In the genomic region with DNA sequence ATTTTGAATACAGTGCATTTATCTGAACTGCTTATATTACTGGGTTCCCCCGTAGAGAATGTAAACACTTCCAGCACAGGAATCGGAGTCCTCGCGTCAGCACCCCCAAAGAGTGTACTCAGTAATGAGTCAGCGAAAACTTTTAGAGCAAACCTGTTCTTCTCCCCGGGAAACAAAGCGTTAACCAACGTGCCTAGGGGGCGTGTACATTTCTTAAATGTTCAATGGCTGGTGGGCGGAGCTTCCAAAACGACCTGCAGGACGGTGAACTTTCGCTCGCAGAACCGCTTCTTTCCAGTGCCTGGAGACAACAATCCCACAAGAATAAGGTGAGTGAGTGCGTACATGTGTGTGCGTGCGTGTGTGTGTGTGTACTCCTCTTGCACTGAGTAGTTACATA, we compare ENCODE assay signal across 8 mouse cellular contexts. TPM values are rescaled to one million over a fixed set of nuclear protein-coding genes. Genes with fewer than 3 reads are reported as not detected.
DNase-seq lines count a peak whose midpoint lies in the region; ATAC-seq and TF ChIP-seq lines count a peak whose summit lies in the region.

No protein-coding gene starts in this region.

- WGBS in forebrain, postnatal 0 days: under 1% methylated on average over 18 of the region's 18 CpGs
- WGBS in liver, embryonic 13.5 days (ENCODE audit: insufficient replicate concordance): under 1% methylated on average over 18 of the region's 18 CpGs
- under 1% methylated on average over 18 of the region's 18 CpGs for WGBS in stomach, postnatal 0 days

- H3K9ac ChIP-seq in forebrain, postnatal 0 days: peak overlapping the region; percentile 2; the same call in 1 of the 2 replicates
- H3K9ac ChIP-seq in liver, embryonic 13.5 days: peak overlapping the region; percentile 64
- H3K9ac ChIP-seq in stomach, postnatal 0 days (ENCODE audit: low read length): peak overlapping the region; percentile 70

- H3K9me3 ChIP-seq in forebrain, postnatal 0 days (ENCODE audit: low read length): no peaks in the 10 kb centered on the region
- no peaks in the 10 kb centered on the region for H3K9me3 ChIP-seq in liver, embryonic 13.5 days (replicated peaks)
- no peaks in the 10 kb centered on the region for H3K9me3 ChIP-seq in stomach, postnatal 0 days (ENCODE audit: control insufficient read depth, low read length)

- intact Hi-C loops in gastrocnemius, postnatal 36 days (cut with DNase I): no loop called here

- H3K27me3 ChIP-seq in forebrain, postnatal 0 days (ENCODE audit: insufficient read depth, low read length): no peaks in the 10 kb centered on the region
- no peaks in the 10 kb centered on the region for H3K27me3 ChIP-seq in liver, embryonic 13.5 days
- H3K27me3 ChIP-seq in stomach, postnatal 0 days (ENCODE audit: control insufficient read depth, insufficient read depth, low read length): no peaks in the 10 kb centered on the region

- TF ChIP-seq CTCF in forebrain, postnatal 0 days (IDR thresholded peaks at IDR 0.05; ENCODE audit: low read depth): 0 out of 2 replicates have a peak, but pooled peaks have one; percentile 3
- peak; percentile 34; the same call in 1 of the 2 replicates for TF ChIP-seq CTCF in stomach, postnatal 0 days (IDR thresholded peaks at IDR 0.05; ENCODE audit: low read depth)

- peaks cover 7% of the 10 kb centered on the region; the same call in 1 of the 2 replicates for H3K4me1 ChIP-seq in forebrain, postnatal 0 days (ENCODE audit: insufficient read depth)
- H3K4me1 ChIP-seq in liver, embryonic 13.5 days (replicated peaks): peaks cover 54% of the 10 kb centered on the region
- 0 out of 2 replicates have a peak, but pooled peaks cover 2% of the 10 kb centered on the region for H3K4me1 ChIP-seq in stomach, postnatal 0 days (replicated peaks; ENCODE audit: control insufficient read depth, insufficient read depth)

- no peaks in the 10 kb centered on the region for H3K36me3 ChIP-seq in forebrain, postnatal 0 days (ENCODE audit: insufficient read depth)
- H3K36me3 ChIP-seq in liver, embryonic 13.5 days: no peaks in the 10 kb centered on the region
- no peaks in the 10 kb centered on the region; the same call in 1 of the 2 replicates for H3K36me3 ChIP-seq in stomach, postnatal 0 days (ENCODE audit: control insufficient read depth, insufficient read depth, low read length)

- peak; percentile 62; the same call in 1 of the 2 replicates for ATAC-seq in forebrain, postnatal 0 days
- peak; percentile 57 for ATAC-seq in liver, embryonic 13.5 days (ENCODE audit: low read depth)
- ATAC-seq in stomach, postnatal 0 days (ENCODE audit: low FRiP score, low TSS enrichment): peak; percentile 81

- DNase-seq in gastrocnemius, adult 18-20 months (ENCODE audit: low spot score): peak; percentile 50
- DNase-seq in gastrocnemius, postnatal 36 days: no peak
- peak; percentile 14 for DNase-seq in brain, embryonic 18.5 days (ENCODE audit: low read depth, low spot score)
- DNase-seq in forebrain, postnatal 0 days: peak; percentile 63
- peak; percentile 90 for DNase-seq in induced T-regulatory cell, adult 2 months (ENCODE audit: low read depth)
- DNase-seq in liver, embryonic 13.5 days: peak; percentile 81
- peak; percentile 87 for DNase-seq in naive thymus-derived CD4-positive, alpha-beta T cell, adult 2 months (ENCODE audit: low read depth)
- peak; percentile 93 for DNase-seq in stomach, postnatal 0 days (ENCODE audit: low spot score)

- H3K4me3 ChIP-seq in forebrain, postnatal 0 days (ENCODE audit: low read depth, low read length): peak overlapping the region; percentile 33
- H3K4me3 ChIP-seq in liver, embryonic 13.5 days (replicated peaks): peak overlapping the region; percentile 51
- peak overlapping the region; percentile 45 for H3K4me3 ChIP-seq in stomach, postnatal 0 days (ENCODE audit: low read depth, low read length)

- no peak for TF ChIP-seq EP300 in stomach, postnatal 0 days (optimal IDR thresholded peaks at IDR 0.05)

- no peak overlapping the region for H3K27ac ChIP-seq in forebrain, postnatal 0 days (ENCODE audit: low read depth, low read length)
- H3K27ac ChIP-seq in liver, embryonic 13.5 days: peak overlapping the region; percentile 21; the same call in 1 of the 2 replicates
- H3K27ac ChIP-seq in stomach, postnatal 0 days (replicated peaks): peak overlapping the region; percentile 79

- peak overlapping the region; percentile 68 for H3K4me2 ChIP-seq in forebrain, postnatal 0 days (ENCODE audit: low read depth)
- H3K4me2 ChIP-seq in liver, embryonic 13.5 days: peak overlapping the region; percentile 70
- H3K4me2 ChIP-seq in stomach, postnatal 0 days (replicated peaks; ENCODE audit: low read depth): peak overlapping the region; percentile 57

RNA-seq across cellular contexts. Expression of a gene that starts 9.2 kb away (rescaled TPM):
- 10 to 100 TPM; 22.0 to 23.9 TPM for total RNA-seq in gastrocnemius, adult 18-20 months (2021)
- 10 to 100 TPM; 10.8 to 14.3 TPM for total RNA-seq in gastrocnemius, postnatal 36 days (2021)
- total RNA-seq in forebrain, postnatal 0 days (2014; rRNA removed): 12.6 and 14.8 TPM in 2 replicates
- 28.8 and 31.0 TPM in 2 replicates for polyA plus RNA-seq in forebrain, postnatal 0 days (2015; fragmentation: Nextera tagmentation; extraction: Ambion mirVana)
- polyA plus RNA-seq in liver, embryonic 13.5 days (2015; fragmentation: Nextera tagmentation; extraction: Ambion mirVana): 23.3 and 27.8 TPM in 2 replicates
- polyA plus RNA-seq in stomach, postnatal 0 days (2015; fragmentation: Nextera tagmentation; extraction: Ambion mirVana): 1,515 and 1,656 TPM in 2 replicates

RNA-seq across cellular contexts. Expression of a gene that starts 38.7 kb away (rescaled TPM):
- total RNA-seq in gastrocnemius, adult 18-20 months (2021): not detected
- total RNA-seq in gastrocnemius, postnatal 36 days (2021): not detected
- not detected in 2 replicates for total RNA-seq in forebrain, postnatal 0 days (2014; rRNA removed)
- not detected in 2 replicates for polyA plus RNA-seq in forebrain, postnatal 0 days (2015; fragmentation: Nextera tagmentation; extraction: Ambion mirVana)
- polyA plus RNA-seq in liver, embryonic 13.5 days (2015; fragmentation: Nextera tagmentation; extraction: Ambion mirVana): 0.17 TPM in 1 of 2 replicates, not detected in the other
- polyA plus RNA-seq in stomach, postnatal 0 days (2015; fragmentation: Nextera tagmentation; extraction: Ambion mirVana): 1,326 and 1,348 TPM in 2 replicates

Comparison
In these comparisons a context has a peak if more than half of its experiments do, and no peak if none do; other contexts are left out.
1. DNase-seq: peak in gastrocnemius, adult 18-20 months (single experiment), brain, embryonic 18.5 days (single experiment), forebrain, postnatal 0 days (single experiment), induced T-regulatory cell, adult 2 months (single experiment), liver, embryonic 13.5 days (single experiment), naive thymus-derived CD4-positive, alpha-beta T cell, adult 2 months (single experiment) and stomach, postnatal 0 days (single experiment); none in gastrocnemius, postnatal 36 days (0 of 2).
2. H3K9ac ChIP-seq: peak in every context shown above with its lines; median percentile 70 in stomach, postnatal 0 days; 64 in liver, embryonic 13.5 days; 2 in forebrain, postnatal 0 days.
3. Peak in every context shown above with its lines, with median percentiles within 50 percentile points of each other: ATAC-seq, H3K4me2 ChIP-seq and H3K4me3 ChIP-seq.